Mouse (Mus musculus): ENCODE data around the gene Tmprss3. TPM values are rescaled to one million over a fixed set of nuclear protein-coding genes. Genes with fewer than 3 reads are reported as not detected.

The Tmprss3 gene
- polyA plus RNA-seq, 1 experiment from 2014 or later, result not detected

DNA sequence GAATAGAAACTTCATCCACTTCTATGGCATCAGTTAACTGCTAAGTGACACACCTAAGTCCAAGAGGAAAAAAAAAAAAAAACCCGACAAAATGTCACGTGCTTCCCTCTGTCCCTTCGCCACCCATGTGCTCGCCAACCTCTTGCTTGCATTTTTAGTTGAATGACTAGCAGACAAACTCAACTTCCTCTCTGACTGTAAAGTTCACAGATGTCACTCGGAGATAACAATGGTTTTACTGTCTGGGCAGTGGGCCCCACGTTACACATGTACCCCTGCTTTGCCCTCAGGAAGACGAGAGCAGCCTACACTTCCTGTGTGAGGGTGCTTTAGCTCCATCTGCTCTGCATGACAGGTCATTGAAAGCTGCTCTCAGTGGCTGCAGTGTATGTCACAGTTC, 25.1 kb upstream of the Tmprss3 start:
- H3K27ac ChIP-seq, result no peak overlapping the region
- H3K4me2 ChIP-seq, result no peak overlapping the region
- no peak overlapping the region for H3K9ac ChIP-seq
- 52% methylated on average over 7 of the region's 7 CpGs for WGBS
- no peaks in the 10 kb centered on the region for H3K36me3 ChIP-seq
- H3K4me3 ChIP-seq (replicated peaks), result no peak overlapping the region
- peaks cover 10% of the 10 kb centered on the region; the same call in 1 of the 2 replicates for H3K4me1 ChIP-seq
- no peak for ATAC-seq (replicated peaks; ENCODE audit: low FRiP score)
- no peaks in the 10 kb centered on the region for H3K9me3 ChIP-seq (replicated peaks)
- H3K27me3 ChIP-seq, result no peaks in the 10 kb centered on the region

DNA sequence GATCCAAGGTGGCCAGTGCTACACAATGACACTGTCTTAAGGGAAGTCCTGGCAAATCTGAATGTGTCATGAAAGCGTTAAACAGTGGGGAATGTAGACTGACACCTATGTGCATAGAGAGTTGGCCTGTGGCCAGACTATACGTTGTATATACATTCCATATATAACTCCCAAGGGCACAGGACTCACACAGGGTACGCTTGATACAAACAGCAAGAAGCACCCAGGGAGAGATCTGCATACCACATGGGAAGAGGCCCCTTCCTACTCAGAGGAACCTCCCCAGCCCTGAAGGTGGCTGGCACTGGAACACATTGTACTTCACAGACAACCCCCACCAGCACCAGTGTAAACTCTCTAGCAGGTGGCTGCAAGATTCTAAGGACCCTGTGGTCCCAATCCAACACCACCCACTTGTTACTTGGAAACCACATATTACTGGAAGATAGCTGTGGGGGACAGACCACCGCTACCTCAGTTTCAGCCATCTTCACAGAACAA, 24.1 kb upstream of the Tmprss3 start:
- H3K27me3 ChIP-seq, result no peaks in the 10 kb centered on the region
- H3K36me3 ChIP-seq, result no peaks in the 10 kb centered on the region
- H3K4me3 ChIP-seq (replicated peaks), result no peak overlapping the region
- WGBS, result 74% methylated on average over 4 of the region's 4 CpGs
- H3K9ac ChIP-seq, result no peak overlapping the region
- no peak overlapping the region for H3K27ac ChIP-seq
- H3K4me1 ChIP-seq, result peaks cover 10% of the 10 kb centered on the region; the same call in 1 of the 2 replicates
- H3K9me3 ChIP-seq (replicated peaks), result no peaks in the 10 kb centered on the region
- H3K4me2 ChIP-seq, result no peak overlapping the region
- no peak for ATAC-seq (replicated peaks; ENCODE audit: low FRiP score)

DNA sequence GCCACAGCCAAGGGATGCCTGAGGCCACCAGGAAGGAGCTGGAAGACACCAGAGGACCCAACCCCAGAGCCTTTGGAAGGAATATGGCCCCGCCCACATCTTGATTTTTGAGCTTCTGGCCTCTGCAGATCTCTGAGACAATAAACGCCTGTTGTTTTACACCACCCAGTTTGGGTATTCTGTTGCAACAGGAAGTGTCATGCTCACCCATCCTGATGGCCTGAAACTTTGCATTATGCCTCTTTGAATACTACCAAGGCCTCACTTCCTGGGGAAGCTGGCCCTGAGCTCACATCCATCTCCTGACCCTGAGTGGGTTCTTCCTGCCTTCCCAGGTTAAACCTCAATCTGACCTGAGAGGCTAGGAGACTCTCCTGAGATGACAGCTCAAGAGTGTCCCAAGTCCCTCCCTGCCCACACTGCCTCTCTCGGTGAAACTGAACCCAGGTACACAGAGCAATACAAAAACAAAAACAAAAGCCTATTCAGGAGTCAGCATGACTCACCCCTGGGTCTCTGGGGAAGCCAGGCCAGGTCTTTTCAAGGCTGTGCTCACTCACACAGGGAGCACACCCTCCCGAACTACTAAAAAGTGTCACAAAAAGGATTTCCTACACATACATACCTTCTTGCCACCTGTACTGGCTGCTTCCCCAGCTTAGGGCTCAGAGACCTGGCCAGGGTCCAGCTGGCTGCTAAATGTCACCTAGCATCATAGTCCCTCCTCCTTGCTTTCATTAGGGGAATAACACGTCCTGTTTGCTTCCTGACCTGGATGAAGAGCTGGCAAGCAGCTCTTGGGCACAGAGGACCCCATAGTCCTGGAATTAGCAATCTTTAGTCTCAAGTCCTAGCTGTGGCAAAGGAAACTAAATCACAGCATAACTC, 17.5 kb upstream of the Tmprss3 start:
- no peak overlapping the region for H3K4me3 ChIP-seq (replicated peaks)
- H3K4me2 ChIP-seq, result no peak overlapping the region
- 38% methylated on average over 5 of the region's 5 CpGs for WGBS
- H3K27me3 ChIP-seq, result no peaks in the 10 kb centered on the region
- no peaks in the 10 kb centered on the region for H3K9me3 ChIP-seq (replicated peaks)
- no peaks in the 10 kb centered on the region for H3K36me3 ChIP-seq
- H3K27ac ChIP-seq, result peak overlapping the region; percentile 63
- no peak overlapping the region for H3K9ac ChIP-seq
- no peak for ATAC-seq (replicated peaks; ENCODE audit: low FRiP score)
- H3K4me1 ChIP-seq, result peaks cover 6% of the 10 kb centered on the region; the same call in 1 of the 2 replicates

DNA sequence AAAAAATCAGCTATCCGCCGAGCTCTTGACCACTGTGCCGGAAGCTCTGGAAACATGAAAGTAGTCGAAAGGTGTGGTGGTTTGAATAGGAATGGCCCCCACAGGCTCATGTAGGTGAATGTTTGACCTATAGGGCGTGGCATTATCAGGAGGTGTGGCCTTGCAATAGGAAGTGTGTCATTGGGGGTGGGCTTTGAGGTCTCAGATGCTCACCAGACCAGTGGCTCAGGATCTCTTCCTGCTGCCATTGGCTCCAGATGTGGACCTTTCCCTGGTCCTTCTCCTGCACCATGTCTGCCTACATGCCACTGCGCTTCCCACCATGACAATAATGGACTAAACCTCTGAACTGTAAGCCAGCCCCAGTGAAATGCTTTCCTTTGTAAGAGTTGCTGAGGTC, 13.1 kb upstream of the Tmprss3 start:
- Histone ChIP-seq H3K4me3 (replicated peaks) (no peak overlapping the region), H3K4me2 (no peak overlapping the region), H3K27me3 (no peaks in the 10 kb centered on the region), H3K9ac (no peak overlapping the region), H3K27ac (no peak overlapping the region), H3K36me3 (no peaks in the 10 kb centered on the region), H3K4me1 (peaks cover 12% of the 10 kb centered on the region; the same call in 1 of the 2 replicates), H3K9me3 (replicated peaks) (no peaks in the 10 kb centered on the region)
- ATAC-seq (replicated peaks; ENCODE audit: low FRiP score), result no peak
- 92% methylated on average over 6 of the region's 6 CpGs for WGBS

DNA sequence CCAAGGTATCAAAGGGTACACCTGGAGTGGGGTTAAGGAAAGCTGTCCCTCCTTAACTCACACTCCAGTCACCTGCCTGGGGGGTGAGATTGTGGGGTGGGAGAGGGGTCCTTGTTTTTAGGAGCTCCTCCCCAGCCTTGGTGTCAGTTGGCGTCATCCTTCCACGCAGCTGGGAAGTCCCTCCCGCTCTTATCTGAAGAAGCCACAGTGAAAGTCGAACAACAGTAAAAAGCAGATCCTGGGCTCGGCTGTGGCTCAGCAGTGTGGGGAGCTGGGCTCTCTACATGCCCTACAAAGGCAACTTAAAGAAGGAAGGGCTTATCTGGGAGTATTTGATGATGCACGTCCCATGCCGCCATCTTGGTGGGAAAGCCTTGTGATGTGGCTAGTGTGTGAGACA, 11.5 kb upstream of the Tmprss3 start:
- Histone ChIP-seq H3K4me3 (replicated peaks) (no peak overlapping the region), H3K4me1 (peaks cover 6% of the 10 kb centered on the region; the same call in 1 of the 2 replicates), H3K9me3 (replicated peaks) (no peaks in the 10 kb centered on the region), H3K27ac (no peak overlapping the region), H3K27me3 (no peaks in the 10 kb centered on the region), H3K4me2 (no peak overlapping the region), H3K36me3 (no peaks in the 10 kb centered on the region), H3K9ac (no peak overlapping the region)
- WGBS, result 89% methylated on average over 7 of the region's 7 CpGs
- no peak for ATAC-seq (replicated peaks; ENCODE audit: low FRiP score)

DNA sequence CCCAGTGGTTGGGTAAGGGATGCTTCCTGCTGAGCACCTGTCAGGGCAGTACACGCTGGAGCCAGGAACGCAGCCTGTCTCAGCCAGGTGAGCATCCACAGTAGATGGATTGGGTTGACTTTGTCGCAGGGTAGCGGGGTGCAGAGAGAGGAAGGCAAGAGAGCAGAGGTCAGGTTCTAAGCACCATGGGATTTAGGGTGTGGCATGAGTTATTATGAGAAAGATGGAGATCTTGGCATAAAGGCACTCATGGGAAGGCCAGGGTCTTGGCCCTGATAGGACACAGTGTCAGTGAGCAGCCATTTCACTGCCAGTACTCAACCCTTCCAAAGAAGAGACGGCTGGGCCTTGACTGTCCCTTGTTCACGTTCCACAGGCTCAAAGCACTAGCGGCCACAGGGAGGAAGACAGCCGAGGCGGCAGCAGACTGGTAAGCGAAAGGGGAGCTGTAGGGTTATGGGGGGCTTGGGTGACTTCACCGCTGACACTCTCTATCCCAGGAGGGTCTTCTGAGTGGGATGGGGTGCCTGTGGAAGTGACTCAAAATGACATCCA, 10.7 kb upstream of the Tmprss3 start:
- no peak overlapping the region for H3K9ac ChIP-seq
- no peak overlapping the region for H3K27ac ChIP-seq
- H3K4me3 ChIP-seq (replicated peaks), result no peak overlapping the region
- H3K36me3 ChIP-seq, result no peaks in the 10 kb centered on the region
- no peaks in the 10 kb centered on the region for H3K27me3 ChIP-seq
- WGBS, result 94% methylated on average over 11 of the region's 11 CpGs
- H3K4me1 ChIP-seq, result peaks cover 6% of the 10 kb centered on the region; the same call in 1 of the 2 replicates
- no peak overlapping the region for H3K4me2 ChIP-seq
- H3K9me3 ChIP-seq (replicated peaks), result no peaks in the 10 kb centered on the region
- ATAC-seq (replicated peaks; ENCODE audit: low FRiP score), result no peak

DNA sequence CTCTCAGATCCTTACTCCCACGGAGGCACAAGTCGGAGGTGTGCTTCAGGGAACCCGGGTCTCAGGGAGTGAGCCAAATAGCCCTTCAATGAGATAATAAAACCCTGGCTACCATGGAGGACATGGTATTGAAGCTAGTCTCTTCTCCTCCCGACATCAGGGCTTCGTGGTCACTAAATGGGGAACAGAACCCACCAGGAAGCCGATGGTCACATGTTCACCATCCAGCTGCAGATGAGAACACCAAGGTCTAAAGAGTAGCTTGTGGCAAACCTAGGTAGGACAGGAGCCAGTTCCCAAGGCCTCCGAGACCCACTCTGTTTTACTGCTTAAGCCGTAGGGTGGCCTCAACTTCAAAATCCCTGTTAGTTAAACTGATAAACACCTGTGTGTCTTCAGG, 9.9 kb upstream of the Tmprss3 start:
- H3K27ac ChIP-seq, result no peak overlapping the region
- no peaks in the 10 kb centered on the region for H3K27me3 ChIP-seq
- H3K36me3 ChIP-seq, result no peaks in the 10 kb centered on the region
- no peak overlapping the region for H3K9ac ChIP-seq
- H3K4me1 ChIP-seq, result peaks cover 6% of the 10 kb centered on the region; the same call in 1 of the 2 replicates
- ATAC-seq (replicated peaks; ENCODE audit: low FRiP score), result no peak
- H3K4me2 ChIP-seq, result no peak overlapping the region
- H3K9me3 ChIP-seq (replicated peaks), result no peaks in the 10 kb centered on the region
- 69% methylated on average over 8 of the region's 8 CpGs for WGBS
- H3K4me3 ChIP-seq (replicated peaks), result no peak overlapping the region

DNA sequence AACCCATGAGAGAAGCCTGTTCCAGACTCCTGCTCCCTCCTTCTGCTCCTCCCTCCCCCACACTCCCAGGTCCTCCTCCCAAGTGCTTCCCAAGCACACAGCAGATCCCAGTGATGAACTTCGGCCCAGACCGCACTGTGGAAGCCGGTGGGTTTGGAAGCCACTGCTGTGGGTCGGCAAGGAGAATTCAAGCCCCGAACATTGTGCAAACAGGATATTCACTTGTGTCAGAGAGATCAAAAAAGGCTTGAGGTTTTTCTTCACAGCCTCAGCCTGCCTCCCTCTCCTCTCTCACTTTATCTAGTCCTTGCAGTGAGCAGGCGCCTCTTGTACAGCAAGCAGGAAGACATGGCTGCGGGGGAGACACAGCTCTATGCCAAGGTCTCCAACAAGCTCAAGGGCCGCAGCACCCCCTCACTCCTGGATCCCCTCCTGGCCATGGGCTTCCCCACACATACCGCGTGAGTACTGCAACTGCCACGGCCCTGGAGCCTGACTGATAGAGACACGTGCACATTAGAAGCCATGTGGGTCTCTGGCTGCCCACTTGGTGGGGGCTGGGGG, 9.1 kb upstream of the Tmprss3 start, which contains the start of gene Ubash3a:
TSS of gene Ubash3a (plus strand) at position 103 of the 564 bp plus-strand sequence.
- no peaks in the 10 kb centered on the region for H3K36me3 ChIP-seq
- H3K4me3 ChIP-seq (replicated peaks), result no peak within 1 kb of the TSS
- ATAC-seq (replicated peaks; ENCODE audit: low FRiP score), result no peak
- no peaks in the 10 kb centered on the region for H3K9me3 ChIP-seq (replicated peaks)
- peaks cover 6% of the 10 kb centered on the region; the same call in 1 of the 2 replicates for H3K4me1 ChIP-seq
- H3K4me2 ChIP-seq, result no peak within 1 kb of the TSS
- no peak within 1 kb of the TSS for H3K27ac ChIP-seq
- no peak within 1 kb of the TSS for H3K9ac ChIP-seq
- H3K27me3 ChIP-seq, result no peaks in the 10 kb centered on the region
- WGBS, result 60% methylated on average over 12 of the region's 12 CpGs

DNA sequence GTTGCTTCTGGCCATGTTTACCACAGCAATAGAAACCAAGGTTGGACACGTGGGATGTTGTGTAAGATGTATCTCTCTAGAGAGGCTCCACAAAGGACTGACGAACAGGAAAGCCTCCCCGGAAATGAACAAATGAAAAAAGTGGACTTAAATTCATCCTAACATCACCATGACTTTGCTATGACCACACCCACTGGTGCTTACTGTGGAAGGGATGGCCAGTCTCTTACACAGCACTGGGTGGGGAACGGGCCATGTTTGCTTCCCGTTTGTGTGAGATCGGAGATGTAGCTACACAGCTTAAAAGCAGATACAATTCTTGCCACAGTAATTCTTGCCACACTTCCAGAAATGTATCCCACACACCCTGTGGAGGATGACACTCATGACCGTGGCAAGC, 2.5 kb downstream of the Tmprss3 start:
- no peak for ATAC-seq (replicated peaks; ENCODE audit: low FRiP score)
- H3K9ac ChIP-seq, result no peak overlapping the region
- 90% methylated on average over 7 of the region's 7 CpGs for WGBS
- H3K4me3 ChIP-seq (replicated peaks), result no peak overlapping the region
- H3K4me1 ChIP-seq, result peaks cover 30% of the 10 kb centered on the region
- no peaks in the 10 kb centered on the region for H3K27me3 ChIP-seq
- H3K36me3 ChIP-seq, result no peaks in the 10 kb centered on the region
- no peak overlapping the region for H3K4me2 ChIP-seq
- no peaks in the 10 kb centered on the region for H3K9me3 ChIP-seq (replicated peaks)
- no peak overlapping the region for H3K27ac ChIP-seq

DNA sequence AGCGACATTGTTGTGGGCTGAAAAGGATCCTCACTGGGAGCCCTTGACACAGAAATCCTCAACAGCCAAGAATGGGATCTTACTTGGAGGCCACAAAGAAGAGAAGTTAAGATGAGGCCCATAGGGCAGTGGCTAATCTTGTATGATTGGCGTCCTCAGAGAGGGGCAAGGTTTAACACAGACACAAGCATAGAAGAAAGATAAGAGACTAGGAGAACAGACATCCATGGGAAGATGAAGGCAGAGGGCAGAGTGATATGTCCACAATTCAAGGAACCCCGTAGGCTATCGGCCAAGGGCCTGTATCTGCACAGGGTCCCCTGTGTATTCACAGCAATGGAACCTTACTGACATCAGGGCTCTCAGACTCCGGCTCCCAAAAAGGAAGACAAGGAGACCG, 3.6 kb downstream of the Tmprss3 start:
- no peak overlapping the region for H3K4me3 ChIP-seq (replicated peaks)
- H3K9ac ChIP-seq, result no peak overlapping the region
- H3K27me3 ChIP-seq, result no peaks in the 10 kb centered on the region
- peaks cover 33% of the 10 kb centered on the region for H3K4me1 ChIP-seq
- no peak overlapping the region for H3K4me2 ChIP-seq
- H3K9me3 ChIP-seq (replicated peaks), result no peaks in the 10 kb centered on the region
- ATAC-seq (replicated peaks; ENCODE audit: low FRiP score), result no peak
- H3K36me3 ChIP-seq, result no peaks in the 10 kb centered on the region
- no peak overlapping the region for H3K27ac ChIP-seq
- WGBS, result 90% methylated on average over 6 of the region's 6 CpGs

DNA sequence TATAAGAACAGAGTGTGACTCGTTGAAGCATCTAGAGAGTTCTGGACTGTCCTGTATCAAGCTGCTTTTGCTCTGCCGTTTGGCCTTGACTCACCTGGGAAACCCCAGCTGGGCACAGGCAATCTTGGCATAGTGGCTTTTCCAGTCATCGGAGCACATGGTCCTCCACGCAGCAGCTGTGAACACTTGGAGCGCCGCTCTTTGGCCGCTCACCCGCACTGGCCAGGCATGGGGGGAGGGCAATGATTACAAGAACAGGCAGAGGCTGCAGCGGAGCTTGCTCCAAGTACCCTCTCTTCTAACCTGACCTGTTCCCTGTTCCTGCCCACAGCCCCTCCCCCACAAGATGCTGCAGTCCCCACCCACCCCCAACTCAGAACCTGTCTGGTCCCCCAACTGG, 5.4 kb downstream of the Tmprss3 start:
- no peak overlapping the region for H3K9ac ChIP-seq
- ATAC-seq (replicated peaks; ENCODE audit: low FRiP score), result peak; percentile 42; the same call in 1 of the 2 replicates
- H3K4me1 ChIP-seq, result peaks cover 27% of the 10 kb centered on the region
- 71% methylated on average over 9 of the region's 9 CpGs for WGBS
- no peak overlapping the region for H3K27ac ChIP-seq
- H3K36me3 ChIP-seq, result no peaks in the 10 kb centered on the region
- peaks cover 7% of the 10 kb centered on the region; the same call in 1 of the 2 replicates for H3K27me3 ChIP-seq
- H3K9me3 ChIP-seq (replicated peaks), result no peaks in the 10 kb centered on the region
- no peak overlapping the region for H3K4me2 ChIP-seq
- no peak overlapping the region for H3K4me3 ChIP-seq (replicated peaks)

DNA sequence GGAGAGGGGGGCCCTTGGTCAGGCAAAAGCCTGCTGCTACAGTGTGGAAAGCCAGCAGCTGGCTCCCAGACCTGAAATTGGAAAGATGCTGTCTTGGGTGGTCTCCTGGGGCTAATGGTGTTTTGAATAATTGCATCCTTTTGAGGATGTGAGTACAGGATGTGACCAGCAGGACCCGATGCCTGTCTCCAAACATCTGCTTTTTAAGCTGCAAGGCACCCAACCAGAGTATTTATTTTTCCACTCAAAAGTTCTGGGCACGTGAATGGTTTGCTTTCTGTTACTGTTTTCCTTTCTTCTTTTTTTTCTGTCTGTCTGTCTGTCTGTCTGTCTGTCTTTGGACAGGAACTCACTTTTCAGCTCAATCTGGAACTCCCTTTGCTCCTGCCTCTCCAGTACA, 6.1 kb downstream of the Tmprss3 start:
- Histone ChIP-seq H3K4me1 (peaks cover 27% of the 10 kb centered on the region), H3K9me3 (replicated peaks) (no peaks in the 10 kb centered on the region), H3K4me3 (replicated peaks) (no peak overlapping the region), H3K36me3 (no peaks in the 10 kb centered on the region), H3K27ac (no peak overlapping the region), H3K9ac (no peak overlapping the region), H3K4me2 (no peak overlapping the region), H3K27me3 (peaks cover 14% of the 10 kb centered on the region)
- no peak for ATAC-seq (replicated peaks; ENCODE audit: low FRiP score)
- 23% methylated on average over 2 of the region's 2 CpGs for WGBS
